Mouse (Mus musculus) liver, postnatal 0 days (tissue): ENCODE data around the gene Tmc8. TPM values are rescaled to one million over a fixed set of nuclear protein-coding genes. Genes with fewer than 3 reads are reported as not detected.

ENCODE experiments used
- ATAC-seq: fragments of 200-750 bp; cut with Nextera tagmentation; 2 replicates; pipeline ENCODE4 v1.8.0; 2017; ENCODE audit warnings: mild to moderate bottlenecking, moderate library complexity
- DNase-seq: peaks from one replicate; pipeline ENCODE4 v3.0.0-alpha.2; 2016
- H3K27ac ChIP-seq: fragments of 300-500 bp; sonication (generic); 2 replicates; pipeline ENCODE4 v1.5.1; 2014; ENCODE audit warnings: antibody characterized with exemption, moderate library complexity, mild to moderate bottlenecking, low read depth
- H3K27me3 ChIP-seq: fragments of 300-500 bp; sonication (generic); 2 replicates; pipeline ENCODE4 v1.6.1; 2014; ENCODE audit warnings: low read length, control low read depth, mixed read lengths; ENCODE audit not compliant: insufficient read depth
- H3K36me3 ChIP-seq: fragments of 300-500 bp; sonication (generic); replicated peaks from 2 replicates; pipeline ENCODE4 v1.6.1; 2014; ENCODE audit warnings: mild to moderate bottlenecking, control low read depth, low read length, moderate library complexity, mixed read lengths; ENCODE audit not compliant: insufficient read depth
- H3K4me1 ChIP-seq: fragments of 300-500 bp; sonication (generic); 2 replicates; pipeline ENCODE4 v1.6.1; 2014; ENCODE audit warnings: antibody characterized with exemption, mild to moderate bottlenecking, control low read depth; ENCODE audit not compliant: insufficient read depth
- H3K4me2 ChIP-seq: fragments of 300-500 bp; sonication (generic); 2 replicates; pipeline ENCODE4 v1.6.1; 2014; ENCODE audit warnings: low read depth, mild to moderate bottlenecking, low read length, moderate library complexity, mixed read lengths
- H3K4me3 ChIP-seq: fragments of 300-500 bp; sonication (generic); 2 replicates; pipeline ENCODE4 v1.5.1; 2014; ENCODE audit warnings: low read depth, low read length
- H3K9ac ChIP-seq: fragments of 300-500 bp; sonication (generic); replicated peaks from 2 replicates; pipeline ENCODE4 v1.6.1; 2014; ENCODE audit warnings: mild to moderate bottlenecking, moderate library complexity
- H3K9me3 ChIP-seq: fragments of 300-500 bp; sonication (generic); 2 replicates; pipeline ENCODE4 v1.6.1; 2016; ENCODE audit warnings: mild to moderate bottlenecking, control low read depth, low read length, mixed read lengths
- CTCF ChIP-seq: sonication (generic); IDR thresholded peaks from 2 replicates; pipeline ENCODE4 v1.5.1; 2016; ENCODE audit warnings: antibody characterized with exemption, low read depth
- EP300 ChIP-seq: IDR thresholded peaks from 2 replicates; pipeline ENCODE4 v1.6.1; 2016; ENCODE audit warnings: antibody characterized with exemption, low read depth, mild to moderate bottlenecking
- WGBS: fragments of 180-500 bp; shearing (Covaris S2); extraction: QIAGEN DNeasy Blood & Tissue Kit; methylation state at CpG from one replicate; pipeline ENCODE4 v1.1.7; 2014; ENCODE audit not compliant: insufficient replicate concordance; 5-methylcytosine and 5-hydroxymethylcytosine counted together
- polyA plus RNA-seq: library from polyadenylated mRNA; unstranded; fragments of >200 nt; fragmentation: Nextera tagmentation; extraction: Ambion mirVana; gene quantifications from 2 replicates; pipeline ENCODE4 v1.2.1, GENCODE M21; 2015

The Tmc8 gene
- polyA plus RNA-seq, 1 experiment from 2014 or later: 6.8 TPM

DNA sequence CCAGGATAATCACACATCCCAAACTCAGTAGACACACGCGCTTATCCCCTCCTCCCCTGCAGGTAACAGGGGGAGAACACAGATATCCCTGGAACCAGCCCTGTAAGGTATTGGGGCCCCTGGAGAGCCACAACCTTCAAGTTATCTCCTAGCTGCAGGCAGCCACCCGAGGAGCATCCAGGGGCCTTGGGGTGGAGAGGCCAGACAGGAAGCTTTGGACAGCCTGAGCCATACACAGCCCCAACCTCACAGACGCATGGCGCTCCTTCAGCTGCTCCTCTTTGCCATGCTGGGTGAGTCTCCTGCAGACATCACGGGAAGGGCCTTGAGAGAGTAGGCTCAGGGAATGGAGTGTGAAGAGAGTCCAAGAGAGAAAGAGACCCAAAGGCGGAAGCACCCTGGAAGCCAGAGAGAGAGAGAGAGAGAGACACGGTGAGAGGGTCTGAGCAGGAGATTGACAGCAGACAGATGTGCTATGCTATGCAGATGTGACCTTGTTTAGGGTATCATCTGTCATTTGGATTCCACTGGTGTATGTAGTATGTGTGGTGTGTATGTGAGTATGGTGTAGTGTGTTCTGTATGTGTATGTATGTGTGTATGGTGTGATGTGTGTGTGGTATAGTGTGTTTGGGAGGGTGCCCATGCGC, 15.8 kb downstream of the Tmc8 start, which contains the start of gene 6030468B19Rik:
6030468B19Rik (plus strand) TSS at position 150 of the 649 bp plus-strand sequence.
- ATAC-seq (peak; percentile 95), DNase-seq (peak; percentile 73)
- no peak for TF ChIP-seq CTCF
- peak; percentile 96 for TF ChIP-seq EP300
- H3K4me3 ChIP-seq: peak within 1 kb of the TSS; percentile 63
- H3K4me2 ChIP-seq: peak within 1 kb of the TSS; percentile 73
- peaks cover 35% of the 10 kb centered on the region for H3K4me1 ChIP-seq
- H3K27me3 ChIP-seq: no peaks in the 10 kb centered on the region
- WGBS: 35% methylated on average over 9 of the region's 9 CpGs
- peak within 1 kb of the TSS; percentile 69 for H3K9ac ChIP-seq
- no peaks in the 10 kb centered on the region for H3K36me3 ChIP-seq
- no peaks in the 10 kb centered on the region for H3K9me3 ChIP-seq
- peak within 1 kb of the TSS; percentile 91 for H3K27ac ChIP-seq

DNA sequence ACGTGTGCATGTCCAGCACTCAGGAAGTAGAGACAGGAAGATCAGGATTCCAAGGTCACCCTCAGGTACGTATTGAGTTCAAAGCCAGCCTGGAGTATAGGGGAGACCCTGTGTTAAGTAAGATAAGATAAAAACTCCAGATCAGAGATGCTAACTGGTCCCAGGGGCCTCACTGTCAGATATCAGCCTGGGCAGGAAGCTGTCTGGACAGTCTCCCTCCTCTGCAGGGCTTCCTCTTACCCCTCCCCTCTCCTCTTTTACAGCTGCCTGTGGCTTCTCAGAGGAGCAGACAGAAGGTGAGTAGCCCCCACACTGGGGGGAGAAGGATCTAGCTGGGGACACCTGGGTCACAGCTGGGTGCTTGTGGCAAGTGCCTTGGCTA, 16.3 kb downstream of the Tmc8 start:
- peak overlapping the region; percentile 91 for H3K27ac ChIP-seq
- no peaks in the 10 kb centered on the region for H3K9me3 ChIP-seq
- TF ChIP-seq EP300: peak; percentile 59
- TF ChIP-seq CTCF: no peak
- peak; percentile 6; the same call in 1 of the 2 replicates for ATAC-seq
- 9% methylated on average over 2 of the region's 2 CpGs for WGBS
- H3K36me3 ChIP-seq: 0 out of 2 replicates have a peak, but pooled peaks cover 3% of the 10 kb centered on the region
- H3K27me3 ChIP-seq: no peaks in the 10 kb centered on the region
- peak overlapping the region; percentile 73 for H3K4me2 ChIP-seq
- H3K9ac ChIP-seq: peak overlapping the region; percentile 69
- H3K4me1 ChIP-seq: peaks cover 32% of the 10 kb centered on the region
- H3K4me3 ChIP-seq: peak overlapping the region; percentile 63
- no peak for DNase-seq

DNA sequence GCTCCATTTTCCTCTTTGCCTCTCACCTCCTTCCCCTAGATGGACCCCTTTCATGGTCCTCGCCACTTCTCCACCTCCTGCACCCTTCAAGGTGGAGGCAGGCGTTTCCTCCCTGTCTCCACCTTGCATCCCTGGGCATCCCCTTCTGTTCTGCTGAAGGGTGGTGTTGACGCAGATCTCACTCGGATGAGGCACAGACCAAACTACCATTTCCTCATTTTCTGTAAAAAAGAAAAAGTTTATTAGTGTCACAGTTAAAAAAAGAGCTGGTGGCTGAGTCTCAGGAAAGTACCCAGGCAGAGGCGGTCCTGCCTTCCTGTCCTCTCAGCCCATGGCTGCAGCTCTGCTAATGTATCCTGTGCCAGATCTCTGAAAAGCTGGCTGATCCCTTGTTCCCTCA, 17.3 kb downstream of the Tmc8 start:
- TF ChIP-seq EP300 (no peak), CTCF (no peak)
- Histone ChIP-seq H3K9me3 (no peaks in the 10 kb centered on the region), H3K4me1 (peaks cover 30% of the 10 kb centered on the region), H3K9ac (peak overlapping the region; percentile 69), H3K36me3 (peaks cover 5% of the 10 kb centered on the region; the same call in 1 of the 2 replicates), H3K4me3 (peak overlapping the region; percentile 63), H3K27me3 (no peaks in the 10 kb centered on the region), H3K27ac (peak overlapping the region; percentile 91), H3K4me2 (peak overlapping the region; percentile 73)
- WGBS: 40% methylated on average over 5 of the region's 5 CpGs
- no peak for DNase-seq
- ATAC-seq: no peak

DNA sequence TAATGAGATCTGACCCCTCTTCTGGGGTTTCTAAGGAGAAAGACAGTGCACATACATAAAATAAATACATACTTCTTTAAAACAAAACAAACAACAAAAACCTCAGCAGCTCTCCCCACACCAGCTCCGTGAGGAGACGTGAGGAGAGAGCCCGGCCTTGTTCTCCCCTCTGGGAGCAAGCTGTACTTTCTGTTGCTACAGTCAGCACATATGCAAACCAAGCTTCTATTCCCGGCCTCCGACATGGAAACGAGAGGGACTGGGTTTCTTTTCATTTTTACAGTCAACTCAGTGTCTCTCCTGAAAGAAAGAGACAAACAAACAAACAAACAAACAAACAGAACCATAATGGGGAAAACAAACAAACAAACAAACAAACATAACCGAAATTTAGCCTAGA, 18.2 kb downstream of the Tmc8 start:
- Histone ChIP-seq H3K27me3 (no peaks in the 10 kb centered on the region), H3K9ac (no peak overlapping the region), H3K4me3 (no peak overlapping the region), H3K4me1 (peaks cover 30% of the 10 kb centered on the region), H3K4me2 (peak overlapping the region; percentile 73), H3K9me3 (no peaks in the 10 kb centered on the region), H3K36me3 (peaks cover 5% of the 10 kb centered on the region; the same call in 1 of the 2 replicates), H3K27ac (0 out of 2 replicates have a peak overlapping the region, but pooled peaks have one; percentile 91)
- DNase-seq (no peak), ATAC-seq (no peak)
- WGBS: 85% methylated on average over 7 of the region's 7 CpGs
- no peak for TF ChIP-seq EP300

DNA sequence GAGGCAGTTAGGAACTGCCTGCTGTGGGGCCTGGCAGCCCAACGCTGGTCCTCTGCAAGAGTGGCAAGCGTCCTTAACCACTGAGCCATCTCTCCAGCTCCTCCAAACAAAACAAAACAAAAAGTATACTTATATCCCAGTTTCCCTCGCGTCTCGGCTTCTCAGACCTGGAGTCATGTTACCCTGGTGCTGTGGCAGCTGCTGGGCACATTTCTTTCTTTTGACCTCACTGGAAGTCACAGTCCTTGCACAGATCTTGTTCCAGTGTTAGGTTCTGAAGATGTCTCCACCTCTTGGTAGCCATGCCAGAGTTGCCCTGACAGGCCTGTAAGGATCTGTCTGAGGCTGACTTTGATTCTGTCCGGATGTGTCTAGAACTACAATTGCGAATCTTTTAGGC, 19.8 kb downstream of the Tmc8 start:
- 91% methylated on average over 7 of the region's 7 CpGs for WGBS
- ATAC-seq: no peak
- H3K36me3 ChIP-seq: peaks cover 14% of the 10 kb centered on the region
- H3K27ac ChIP-seq: no peak overlapping the region
- no peak overlapping the region for H3K9ac ChIP-seq
- peak overlapping the region; percentile 38; the same call in 1 of the 2 replicates for H3K4me2 ChIP-seq
- 0 out of 2 replicates have a peak overlapping the region, but pooled peaks have one; percentile 5 for H3K4me3 ChIP-seq
- no peaks in the 10 kb centered on the region for H3K27me3 ChIP-seq
- H3K4me1 ChIP-seq: peaks cover 20% of the 10 kb centered on the region
- DNase-seq: no peak
- TF ChIP-seq EP300 (no peak), CTCF (no peak)
- H3K9me3 ChIP-seq: no peaks in the 10 kb centered on the region

DNA sequence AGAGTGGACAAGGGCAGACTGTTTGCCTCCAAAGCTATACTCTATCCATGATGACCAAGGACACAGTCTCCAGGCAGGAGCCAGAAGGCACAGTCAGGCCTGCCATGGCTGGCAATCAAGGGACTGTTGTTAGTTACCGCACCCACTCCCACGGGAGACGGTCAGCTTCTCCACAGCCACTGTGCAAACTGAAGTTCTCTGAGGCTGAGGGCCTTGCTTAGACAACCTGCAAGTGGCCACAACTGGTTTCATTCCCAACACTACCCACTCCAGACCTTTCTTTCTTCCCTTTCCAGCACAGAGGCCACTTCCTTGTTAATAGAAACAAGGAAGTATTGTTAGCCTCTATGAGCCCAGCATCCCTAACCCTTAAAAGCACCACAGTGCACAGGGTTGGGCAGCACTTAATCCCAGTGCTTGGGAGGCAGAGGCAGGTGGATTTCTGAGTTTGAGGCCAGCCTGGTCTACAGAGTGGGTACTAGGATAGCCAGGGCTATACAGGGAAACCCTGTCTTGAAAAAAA, 21.4 kb downstream of the Tmc8 start:
- Histone ChIP-seq H3K4me2 (no peak overlapping the region), H3K9ac (no peak overlapping the region), H3K36me3 (peaks cover 17% of the 10 kb centered on the region), H3K9me3 (no peaks in the 10 kb centered on the region), H3K27ac (no peak overlapping the region), H3K4me1 (peaks cover 5% of the 10 kb centered on the region; the same call in 1 of the 2 replicates), H3K27me3 (no peaks in the 10 kb centered on the region), H3K4me3 (no peak overlapping the region)
- TF ChIP-seq CTCF (no peak), EP300 (no peak)
- ATAC-seq (no peak), DNase-seq (no peak)
- WGBS: 84% methylated on average over 3 of the region's 3 CpGs
